Mouse (Mus musculus) ES-Bruce4 (cell line): ENCODE measurements around the gene Gm12166. TPM values are rescaled to one million over a fixed set of nuclear protein-coding genes. Genes with fewer than 3 reads are reported as not detected.
A peak's percentile ranks its signal among the peaks of the same experiment; 100 is the strongest.
"Not testable (repeated sequence)": the region's sequence is repeated elsewhere in the genome, so short reads cannot be mapped to it uniquely, and the experiment has no call there.

Source experiments
- H3K27ac ChIP-seq: 2 replicates; pipeline ENCODE4 v1.5.1; 2012; ENCODE audit warnings: low read length, inconsistent platforms; ENCODE audit not compliant: insufficient read depth
- H3K27me3 ChIP-seq: 2 replicates; pipeline ENCODE4 v1.6.1; 2012; ENCODE audit warnings: mild to moderate bottlenecking, low read length, inconsistent platforms; ENCODE audit not compliant: control insufficient read depth, poor library complexity, insufficient read depth, severe bottlenecking
- H3K36me3 ChIP-seq: 2 replicates; pipeline ENCODE4 v1.6.1; 2012; ENCODE audit warnings: inconsistent platforms, mild to moderate bottlenecking, low read length, moderate library complexity; ENCODE audit not compliant: control insufficient read depth, poor library complexity, insufficient read depth, severe bottlenecking
- H3K4me1 ChIP-seq: one replicate; pipeline ENCODE4 v1.8.1; 2011; ENCODE audit warnings: low read length; ENCODE audit not compliant: control insufficient read depth, insufficient read depth
- H3K4me3 ChIP-seq: 2 replicates; pipeline ENCODE4 v1.5.1; 2011; ENCODE audit warnings: low read depth, mild to moderate bottlenecking, low read length
- H3K9ac ChIP-seq: 2 replicates; pipeline ENCODE4 v1.6.1; 2012; ENCODE audit warnings: low read depth, mild to moderate bottlenecking, inconsistent platforms; ENCODE audit not compliant: poor library complexity, severe bottlenecking
- H3K9me3 ChIP-seq: replicated peaks from 2 replicates; pipeline ENCODE4 v1.6.1; 2012; ENCODE audit warnings: mild to moderate bottlenecking, low read length, inconsistent platforms; ENCODE audit not compliant: control insufficient read depth, poor library complexity, insufficient read depth, severe bottlenecking
- CTCF ChIP-seq: IDR thresholded peaks from one replicate; pipeline ENCODE4 v1.8.1; 2011; ENCODE audit warnings: low read depth, low read length
- EP300 ChIP-seq: IDR thresholded peaks from 2 replicates; pipeline ENCODE4 v1.6.1; 2011; ENCODE audit warnings: low read depth, low read length; ENCODE audit not compliant: insufficient read depth
- POLR2A ChIP-seq: IDR thresholded peaks from one replicate; pipeline ENCODE4 v1.8.1; 2011; ENCODE audit warnings: low read length; ENCODE audit not compliant: insufficient read depth
- polyA plus RNA-seq: library from polyadenylated mRNA; stranded (reverse); fragments of >200 nt; gene quantifications from 2 replicates; pipeline ENCODE4 v1.2.4, GENCODE M21; 2011; ENCODE audit warnings: low read depth; ENCODE audit not compliant: missing spikeins, insufficient read depth, insufficient read length

Gene Gm12166
- polyA plus RNA-seq, 1 experiment = 5.5 TPM

DNA sequence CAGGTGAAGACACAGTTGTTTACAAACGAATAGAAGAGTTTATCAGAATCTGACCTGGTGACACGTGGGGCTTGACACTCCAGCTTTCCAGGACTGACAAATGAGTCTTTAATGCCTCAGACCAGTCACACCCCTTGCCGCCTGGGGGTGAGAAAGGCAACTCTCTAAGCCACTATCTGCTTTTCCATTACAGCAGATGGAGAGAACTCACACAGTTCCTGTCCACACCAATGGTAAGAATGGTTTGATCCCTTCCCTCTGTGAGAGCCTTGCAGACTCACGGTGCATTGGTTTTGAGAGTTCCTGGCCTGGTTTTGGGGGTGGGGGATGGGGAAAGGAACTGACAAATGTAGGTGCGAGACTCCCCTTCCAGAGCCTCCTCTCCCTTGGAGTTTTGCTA is 2.2 kb upstream of the Gm12166 start:
- no peak overlapping the region for H3K4me3 ChIP-seq
- H3K9ac ChIP-seq = no peak overlapping the region
- H3K27me3 ChIP-seq = no peaks in the 10 kb centered on the region
- no peak for TF ChIP-seq EP300
- no peak for TF ChIP-seq CTCF
- TF ChIP-seq POLR2A = no peak
- H3K36me3 ChIP-seq = no peaks in the 10 kb centered on the region
- no peak overlapping the region for H3K27ac ChIP-seq
- peaks cover 4% of the 10 kb centered on the region for H3K4me1 ChIP-seq
- no peaks in the 10 kb centered on the region for H3K9me3 ChIP-seq

DNA sequence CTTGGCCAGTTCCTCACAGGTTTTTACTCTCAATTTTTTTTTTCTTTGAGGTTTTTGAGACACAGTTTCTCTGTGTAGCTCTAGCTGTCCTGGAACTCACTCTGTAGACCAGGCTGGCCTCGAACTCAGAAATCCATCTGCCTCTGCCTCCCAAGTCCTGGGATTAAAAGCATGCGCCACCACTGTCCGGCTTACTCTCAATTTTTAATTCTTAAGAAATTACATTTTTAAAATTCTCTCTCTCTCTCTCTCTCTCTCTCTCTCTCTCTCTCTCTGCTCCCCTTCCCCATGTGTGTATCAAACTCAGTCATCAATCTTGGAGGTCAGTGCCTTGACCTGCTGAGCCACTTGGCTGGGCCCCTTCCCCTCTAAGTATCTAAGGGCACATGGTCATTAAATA is 1.3 kb upstream of the Gm12166 start:
- not testable (repeated sequence) for H3K9me3 ChIP-seq, H3K4me3 ChIP-seq, H3K27ac ChIP-seq, H3K4me1 ChIP-seq, H3K36me3 ChIP-seq, H3K27me3 ChIP-seq, H3K9ac ChIP-seq

DNA sequence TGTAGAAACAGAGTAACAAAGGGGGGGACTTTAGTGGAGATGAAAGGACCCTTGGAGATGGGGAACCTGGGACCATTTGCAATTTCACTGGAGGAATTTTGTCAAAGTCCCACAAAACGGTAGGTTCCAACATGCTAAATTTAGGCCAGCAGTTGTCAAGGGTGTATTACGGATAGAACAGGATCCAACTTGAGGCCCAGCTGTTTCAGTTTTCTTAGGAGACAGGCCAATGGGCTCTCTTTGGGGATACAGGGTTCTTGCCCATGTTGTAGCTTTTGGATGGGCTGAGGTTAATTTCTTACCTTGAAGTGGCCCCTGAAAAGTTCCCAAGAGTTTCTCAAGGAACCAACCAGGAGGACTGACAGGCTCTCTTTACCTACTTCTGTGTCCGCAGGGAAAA is 4.9 kb downstream of the Gm12166 start:
- Histone ChIP-seq H3K27me3 (no peaks in the 10 kb centered on the region), H3K36me3 (no peaks in the 10 kb centered on the region), H3K4me3 (no peak overlapping the region), H3K9ac (no peak overlapping the region), H3K9me3 (no peaks in the 10 kb centered on the region), H3K27ac (no peak overlapping the region), H3K4me1 (no peaks in the 10 kb centered on the region)
- TF ChIP-seq CTCF (no peak), EP300 (no peak), POLR2A (no peak)

DNA sequence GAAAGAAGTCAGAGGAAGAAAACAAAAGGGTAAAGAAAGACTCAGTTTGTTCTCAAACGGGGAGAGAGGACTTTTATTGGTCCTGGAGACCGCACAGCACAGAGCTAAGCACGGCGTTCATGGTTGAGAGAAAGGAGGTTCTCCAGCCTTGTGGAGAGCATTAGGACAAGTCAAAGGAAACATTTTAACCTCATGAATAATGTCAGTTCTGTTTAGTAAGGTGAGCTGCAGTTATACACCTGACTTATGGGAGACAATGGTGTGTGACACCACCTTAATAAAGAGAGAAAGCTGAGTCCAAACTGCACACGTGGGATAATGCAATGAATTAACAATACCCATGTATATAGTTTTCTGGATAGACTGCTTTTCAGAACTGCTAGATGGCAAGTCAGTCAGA is 7.3 kb downstream of the Gm12166 start:
- Histone ChIP-seq H3K4me1 (peaks cover 6% of the 10 kb centered on the region), H3K27me3 (no peaks in the 10 kb centered on the region), H3K4me3 (no peak overlapping the region), H3K27ac (no peak overlapping the region), H3K9ac (no peak overlapping the region), H3K9me3 (no peaks in the 10 kb centered on the region), H3K36me3 (no peaks in the 10 kb centered on the region)
- TF ChIP-seq EP300 (no peak), CTCF (no peak), POLR2A (no peak)

DNA sequence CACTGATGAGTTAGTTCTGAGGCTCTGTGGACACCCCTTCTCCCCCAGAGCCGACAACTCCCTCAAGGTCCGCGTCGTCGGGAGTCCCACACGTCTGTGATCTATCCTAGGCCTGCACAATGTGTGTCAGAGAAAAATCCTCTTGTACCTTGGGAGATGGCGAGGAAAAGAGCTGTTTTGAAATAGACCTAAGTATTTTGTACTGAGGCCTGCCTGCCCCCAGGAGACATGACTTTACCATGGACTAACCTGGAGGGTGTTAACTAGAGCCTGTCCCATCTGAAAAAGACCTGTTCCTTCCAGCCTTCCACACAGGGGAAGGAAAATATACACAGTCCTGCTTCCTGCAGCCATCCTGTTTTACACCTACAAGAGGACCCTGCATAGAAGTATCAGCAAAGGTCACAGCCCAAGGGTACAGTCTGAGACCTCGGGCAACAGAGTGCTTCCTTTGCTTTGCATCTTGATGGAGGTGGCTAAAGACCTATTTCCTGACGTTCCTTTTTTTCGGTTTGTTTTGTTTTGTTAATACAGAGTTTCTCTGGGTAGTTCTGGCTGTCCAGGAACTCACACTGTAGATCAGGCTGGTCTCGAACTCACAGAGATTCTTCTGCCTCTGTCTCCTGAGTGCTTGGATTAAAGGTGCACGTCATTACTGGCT is 10.4 kb downstream of the Gm12166 start:
- TF ChIP-seq POLR2A (no peak), EP300 (peak; percentile 90)
- no peak overlapping the region for H3K4me3 ChIP-seq
- H3K9me3 ChIP-seq = no peaks in the 10 kb centered on the region
- H3K9ac ChIP-seq = no peak overlapping the region
- peaks cover 10% of the 10 kb centered on the region for H3K4me1 ChIP-seq
- H3K36me3 ChIP-seq = no peaks in the 10 kb centered on the region
- H3K27ac ChIP-seq = peak overlapping the region; percentile 87
- no peaks in the 10 kb centered on the region for H3K27me3 ChIP-seq

DNA sequence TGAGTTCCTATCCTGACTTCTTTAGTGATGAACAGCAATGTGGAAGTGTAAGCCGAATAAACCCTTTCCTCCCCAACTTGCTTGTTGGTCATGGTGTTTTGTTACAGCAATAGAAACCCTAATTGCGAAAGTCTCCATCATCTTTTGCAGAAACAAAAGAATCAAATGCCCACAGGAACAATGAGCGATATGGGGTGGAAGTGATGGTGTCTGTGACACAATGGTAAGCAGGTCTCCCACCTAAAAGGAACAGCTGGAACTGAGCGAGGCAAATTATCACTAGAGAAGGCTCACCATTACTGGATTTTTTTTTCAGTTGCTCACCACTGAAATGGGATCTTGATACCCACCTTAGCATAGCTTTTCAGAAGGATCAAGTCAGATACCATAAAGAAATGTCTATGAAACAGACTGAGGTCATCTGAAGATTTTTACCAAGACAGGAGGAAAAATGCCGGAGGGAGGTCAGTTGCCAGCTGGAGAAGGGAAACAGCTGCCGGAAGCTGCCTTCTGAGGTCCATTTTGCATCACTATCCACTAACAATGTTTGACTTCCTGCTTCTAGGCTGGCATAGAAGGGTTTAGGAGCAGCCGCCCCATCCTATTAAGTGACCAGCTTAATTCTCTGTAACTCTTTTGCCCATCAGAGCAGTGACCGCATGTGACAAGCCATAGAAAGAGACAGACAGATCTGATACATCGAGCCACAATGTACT is 11.1 kb downstream of the Gm12166 start:
- Histone ChIP-seq H3K4me1 (peaks cover 10% of the 10 kb centered on the region), H3K27ac (peak overlapping the region; percentile 87), H3K9me3 (no peaks in the 10 kb centered on the region), H3K4me3 (no peak overlapping the region), H3K27me3 (no peaks in the 10 kb centered on the region), H3K9ac (no peak overlapping the region), H3K36me3 (no peaks in the 10 kb centered on the region)
- TF ChIP-seq CTCF (no peak), POLR2A (no peak), EP300 (0 out of 2 replicates have a peak, but pooled peaks have one; percentile 71)
